Mouse (Mus musculus): ENCODE data around the gene Litaf. TPM values are rescaled to one million over a fixed set of nuclear protein-coding genes. Genes with fewer than 3 reads are reported as not detected.

Litaf gene
- polyA plus RNA-seq, 1 experiment from 2014 or later = 79.2 TPM

DNA sequence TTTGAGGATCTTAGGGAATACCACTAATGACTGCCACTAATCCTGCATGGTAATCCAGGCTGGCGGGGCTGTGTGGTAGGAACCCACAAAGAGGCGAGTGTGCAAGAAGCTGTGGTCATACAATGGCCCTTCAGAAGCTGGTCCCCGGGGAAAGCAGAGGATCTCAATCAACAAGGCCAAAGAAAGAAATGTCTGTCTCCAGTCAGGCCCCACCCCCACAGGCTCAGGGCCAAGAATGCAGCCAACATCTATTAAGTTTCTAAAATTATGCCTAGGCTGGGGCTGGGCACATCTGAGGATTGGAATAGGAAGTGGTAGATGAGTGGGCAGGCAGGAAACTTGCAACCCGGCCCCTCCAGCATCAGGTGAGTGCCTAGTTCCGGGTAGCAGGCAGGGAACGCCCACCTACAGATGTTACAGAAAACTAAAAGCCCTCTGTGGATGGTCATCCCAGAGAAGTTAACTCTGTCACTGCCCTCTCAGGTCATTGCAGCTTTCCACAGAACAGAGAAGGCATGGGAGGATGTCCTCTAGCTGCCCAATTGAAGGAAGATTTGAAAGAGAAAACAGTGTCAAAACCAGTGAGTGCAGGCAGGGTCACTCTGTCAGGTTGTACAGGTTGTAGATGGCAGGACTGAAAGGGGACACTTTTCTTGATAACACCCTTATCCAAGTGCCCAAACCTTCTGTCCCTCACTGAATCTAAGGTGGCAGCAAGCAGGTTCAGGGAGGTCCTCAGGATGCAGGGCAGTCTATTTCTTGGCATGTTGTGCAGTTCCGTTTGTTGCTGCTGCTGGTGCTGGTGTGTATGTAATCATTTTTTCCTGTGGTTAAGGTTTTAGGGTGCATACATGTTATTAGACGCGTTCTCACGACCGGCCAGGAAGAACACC is 53.1 kb downstream of the Litaf start:
- Histone ChIP-seq H3K4me3 (ENCODE audit: low read depth, low read length) (no peak overlapping the region), H3K36me3 (replicated peaks; ENCODE audit: insufficient read depth, low read length) (no peaks in the 10 kb centered on the region), H3K9ac (replicated peaks) (no peak overlapping the region), H3K27ac (ENCODE audit: low read depth) (no peak overlapping the region), H3K27me3 (ENCODE audit: insufficient read depth, low read length) (no peaks in the 10 kb centered on the region), H3K4me1 (ENCODE audit: insufficient read depth) (peaks cover 34% of the 10 kb centered on the region), H3K4me2 (ENCODE audit: low read depth, low read length) (no peak overlapping the region), H3K9me3 (ENCODE audit: low read length) (no peaks in the 10 kb centered on the region)
- 52% methylated on average over 11 of the region's 11 CpGs for WGBS (ENCODE audit: insufficient replicate concordance)
- DNase-seq (no peak), ATAC-seq (no peak)
- TF ChIP-seq EP300 (IDR thresholded peaks at IDR 0.05; ENCODE audit: low read depth) (no peak), CTCF (IDR thresholded peaks at IDR 0.05; ENCODE audit: low read depth) (no peak)

DNA sequence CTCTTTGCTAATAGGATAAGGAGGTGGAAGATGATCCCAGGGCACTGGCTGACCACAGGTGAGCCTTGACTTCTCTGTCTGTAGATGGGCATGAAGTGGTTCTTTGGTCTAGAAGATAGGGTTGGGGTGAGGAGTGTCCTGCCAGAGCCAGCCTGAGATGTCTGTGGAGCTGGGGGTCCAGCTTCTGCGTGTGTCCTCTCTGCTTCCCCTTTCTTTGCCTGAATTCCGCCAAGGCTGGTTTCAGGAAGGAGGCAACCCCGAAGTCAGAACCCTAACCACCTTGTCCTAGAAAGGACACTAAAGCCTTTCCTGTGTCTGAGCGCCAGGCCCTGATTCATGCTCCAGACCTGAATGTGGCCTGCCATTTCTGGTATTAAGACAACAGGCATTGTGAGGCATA is 54.0 kb downstream of the Litaf start:
- H3K4me2 ChIP-seq (ENCODE audit: low read depth, low read length) = no peak overlapping the region
- ATAC-seq = no peak
- H3K27me3 ChIP-seq (ENCODE audit: insufficient read depth, low read length) = no peaks in the 10 kb centered on the region
- peaks cover 35% of the 10 kb centered on the region for H3K4me1 ChIP-seq (ENCODE audit: insufficient read depth)
- 56% methylated on average over 4 of the region's 4 CpGs for WGBS (ENCODE audit: insufficient replicate concordance)
- H3K9me3 ChIP-seq (ENCODE audit: low read length) = no peaks in the 10 kb centered on the region
- peak overlapping the region; percentile 69; the same call in 1 of the 2 replicates for H3K27ac ChIP-seq (ENCODE audit: low read depth)
- no peak overlapping the region for H3K4me3 ChIP-seq (ENCODE audit: low read depth, low read length)
- TF ChIP-seq EP300 (IDR thresholded peaks at IDR 0.05; ENCODE audit: low read depth) = no peak
- no peak for TF ChIP-seq CTCF (IDR thresholded peaks at IDR 0.05; ENCODE audit: low read depth)
- DNase-seq = no peak
- no peaks in the 10 kb centered on the region for H3K36me3 ChIP-seq (replicated peaks; ENCODE audit: insufficient read depth, low read length)
- H3K9ac ChIP-seq (replicated peaks) = no peak overlapping the region

DNA sequence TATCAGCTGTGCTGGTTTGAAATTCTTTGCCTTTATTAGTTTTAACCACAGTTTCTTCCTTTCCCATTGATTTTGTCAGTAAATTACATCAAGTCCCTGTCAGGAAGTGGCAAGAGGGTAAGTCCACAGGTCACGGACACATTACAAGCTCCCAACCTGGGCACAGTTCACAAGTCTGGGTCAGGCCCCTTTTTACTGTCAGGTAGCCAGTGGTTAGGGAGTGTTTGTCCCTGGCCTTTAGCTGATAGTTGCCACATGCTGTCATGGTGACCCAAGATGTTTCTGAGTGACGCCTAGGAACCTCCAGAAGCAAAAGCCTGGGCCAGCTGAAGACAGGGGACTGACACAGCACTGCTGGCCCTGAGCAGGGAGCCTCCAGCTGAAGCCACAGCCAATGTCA is 54.8 kb downstream of the Litaf start:
- H3K4me3 ChIP-seq (ENCODE audit: low read depth, low read length) = no peak overlapping the region
- H3K27ac ChIP-seq (ENCODE audit: low read depth) = peak overlapping the region; percentile 69
- 0 out of 2 replicates have a peak overlapping the region, but pooled peaks have one; percentile 13 for H3K9ac ChIP-seq (replicated peaks)
- no peak overlapping the region for H3K4me2 ChIP-seq (ENCODE audit: low read depth, low read length)
- TF ChIP-seq CTCF (IDR thresholded peaks at IDR 0.05; ENCODE audit: low read depth) (no peak), EP300 (IDR thresholded peaks at IDR 0.05; ENCODE audit: low read depth) (peak; percentile 47; the same call in 1 of the 2 replicates)
- no peaks in the 10 kb centered on the region for H3K27me3 ChIP-seq (ENCODE audit: insufficient read depth, low read length)
- H3K36me3 ChIP-seq (replicated peaks; ENCODE audit: insufficient read depth, low read length) = no peaks in the 10 kb centered on the region
- DNase-seq = peak; percentile 39
- WGBS (ENCODE audit: insufficient replicate concordance) = 39% methylated on average over 2 of the region's 2 CpGs
- peaks cover 39% of the 10 kb centered on the region for H3K4me1 ChIP-seq (ENCODE audit: insufficient read depth)
- ATAC-seq = peak; percentile 79
- H3K9me3 ChIP-seq (ENCODE audit: low read length) = no peaks in the 10 kb centered on the region

DNA sequence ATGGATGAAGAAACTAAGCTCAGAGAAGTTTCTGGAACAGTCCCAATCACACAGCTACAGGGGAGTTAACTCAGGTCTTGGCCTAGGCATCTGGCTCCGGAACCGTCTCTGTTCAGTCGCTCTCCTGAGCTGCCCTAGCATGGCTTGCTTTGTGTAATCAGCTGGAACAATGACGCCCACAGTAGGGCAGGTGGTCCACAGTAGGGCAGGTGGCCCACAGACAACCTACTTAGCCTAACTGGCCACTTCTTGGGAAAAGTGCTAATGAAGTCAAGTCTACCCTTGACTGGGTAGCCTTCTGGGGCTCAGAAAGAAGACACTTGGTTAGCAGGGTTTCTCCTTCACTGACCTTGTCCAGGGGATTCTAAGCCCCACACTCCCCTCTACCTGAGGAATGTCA is 55.7 kb downstream of the Litaf start:
- no peak for TF ChIP-seq CTCF (IDR thresholded peaks at IDR 0.05; ENCODE audit: low read depth)
- no peak for TF ChIP-seq EP300 (IDR thresholded peaks at IDR 0.05; ENCODE audit: low read depth)
- Histone ChIP-seq H3K36me3 (replicated peaks; ENCODE audit: insufficient read depth, low read length) (no peaks in the 10 kb centered on the region), H3K4me1 (ENCODE audit: insufficient read depth) (peaks cover 39% of the 10 kb centered on the region), H3K4me3 (ENCODE audit: low read depth, low read length) (no peak overlapping the region), H3K4me2 (ENCODE audit: low read depth, low read length) (no peak overlapping the region), H3K27ac (ENCODE audit: low read depth) (peak overlapping the region; percentile 69; the same call in 1 of the 2 replicates), H3K9ac (replicated peaks) (no peak overlapping the region), H3K27me3 (ENCODE audit: insufficient read depth, low read length) (no peaks in the 10 kb centered on the region), H3K9me3 (ENCODE audit: low read length) (no peaks in the 10 kb centered on the region)
- 81% methylated on average over 4 of the region's 4 CpGs for WGBS (ENCODE audit: insufficient replicate concordance)
- DNase-seq = no peak
- ATAC-seq = no peak

DNA sequence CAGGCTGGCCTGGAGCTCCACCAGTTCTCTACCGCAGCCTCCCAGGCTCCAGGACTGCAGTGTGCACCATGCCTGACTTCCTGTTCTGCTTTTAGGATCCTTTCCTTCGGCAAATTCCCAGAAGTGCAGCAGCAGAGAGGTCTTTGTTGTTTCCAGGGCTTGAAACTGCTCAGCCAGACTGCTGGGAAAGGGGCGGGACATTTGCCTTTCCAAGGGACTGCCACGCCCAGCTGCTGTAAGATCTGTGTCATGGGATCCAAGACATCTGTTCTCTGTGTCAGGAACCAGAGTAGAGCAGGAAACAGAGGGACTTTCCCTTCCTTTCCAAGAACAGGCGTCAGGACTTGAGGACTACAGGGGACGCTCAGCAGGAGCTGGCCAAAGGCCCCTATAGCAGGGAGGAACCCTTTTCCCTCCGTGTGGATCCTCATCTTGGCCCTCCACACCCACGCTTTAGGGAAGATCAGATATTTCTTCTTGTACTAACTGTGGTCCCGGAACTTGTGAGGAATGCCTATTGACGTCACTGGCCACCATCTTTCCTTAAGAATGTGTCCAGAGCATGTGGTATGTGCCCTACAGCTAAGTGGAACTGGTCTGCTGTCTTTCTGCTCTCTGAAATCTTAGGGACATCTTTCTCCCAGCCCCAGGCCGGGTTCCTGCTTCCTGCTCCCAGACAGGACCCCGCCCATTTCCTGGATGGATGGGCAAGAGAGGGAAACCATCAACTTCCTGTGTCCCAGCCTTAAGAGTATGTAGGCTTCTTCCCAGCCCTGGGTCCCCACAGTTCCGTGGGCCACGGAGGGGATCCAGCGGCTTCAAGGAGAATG is 57.6 kb downstream of the Litaf start:
- Histone ChIP-seq H3K27ac (ENCODE audit: low read depth) (peak overlapping the region; percentile 88), H3K36me3 (replicated peaks; ENCODE audit: insufficient read depth, low read length) (no peaks in the 10 kb centered on the region), H3K9ac (replicated peaks) (no peak overlapping the region), H3K4me1 (ENCODE audit: insufficient read depth) (peaks cover 39% of the 10 kb centered on the region), H3K27me3 (ENCODE audit: insufficient read depth, low read length) (no peaks in the 10 kb centered on the region), H3K4me2 (ENCODE audit: low read depth, low read length) (0 out of 2 replicates have a peak overlapping the region, but pooled peaks have one; percentile 38), H3K9me3 (ENCODE audit: low read length) (no peaks in the 10 kb centered on the region; the same call in 1 of the 2 replicates), H3K4me3 (ENCODE audit: low read depth, low read length) (no peak overlapping the region)
- DNase-seq (peak; percentile 55), ATAC-seq (peak; percentile 65)
- peak; percentile 20; the same call in 1 of the 2 replicates for TF ChIP-seq EP300 (IDR thresholded peaks at IDR 0.05; ENCODE audit: low read depth)
- no peak for TF ChIP-seq CTCF (IDR thresholded peaks at IDR 0.05; ENCODE audit: low read depth)
- 39% methylated on average over 15 of the region's 15 CpGs for WGBS (ENCODE audit: insufficient replicate concordance)

DNA sequence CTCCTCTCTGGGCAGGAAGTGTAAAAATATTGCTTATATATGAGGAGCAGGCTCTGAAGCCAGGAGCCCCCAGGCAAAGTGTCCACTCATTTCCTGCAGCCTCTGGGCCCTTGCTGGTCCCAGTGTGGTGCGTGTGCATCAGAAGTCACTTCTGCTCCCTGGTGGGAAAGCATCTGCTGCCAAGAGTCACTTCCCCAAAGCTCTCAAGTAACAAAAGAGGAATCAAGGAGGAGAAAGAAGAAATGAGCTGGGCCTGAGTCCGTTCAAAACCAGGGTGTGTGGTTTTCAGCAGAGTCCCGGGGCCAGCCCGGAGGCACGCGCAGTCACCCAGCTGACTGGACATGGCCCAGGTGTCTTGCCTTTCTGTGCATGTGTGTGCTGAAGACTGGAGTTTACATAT is 59.9 kb downstream of the Litaf start:
- Histone ChIP-seq H3K36me3 (replicated peaks; ENCODE audit: insufficient read depth, low read length) (no peaks in the 10 kb centered on the region), H3K27ac (ENCODE audit: low read depth) (peak overlapping the region; percentile 88), H3K4me2 (ENCODE audit: low read depth, low read length) (no peak overlapping the region), H3K27me3 (ENCODE audit: insufficient read depth, low read length) (no peaks in the 10 kb centered on the region), H3K4me1 (ENCODE audit: insufficient read depth) (peaks cover 32% of the 10 kb centered on the region), H3K9me3 (ENCODE audit: low read length) (no peaks in the 10 kb centered on the region; the same call in 1 of the 2 replicates), H3K9ac (replicated peaks) (no peak overlapping the region), H3K4me3 (ENCODE audit: low read depth, low read length) (no peak overlapping the region)
- ATAC-seq (no peak; the same call in 1 of the 2 replicates), DNase-seq (peak; percentile 49)
- TF ChIP-seq CTCF (IDR thresholded peaks at IDR 0.05; ENCODE audit: low read depth) (no peak; the same call in 1 of the 2 replicates), EP300 (IDR thresholded peaks at IDR 0.05; ENCODE audit: low read depth) (peak; percentile 47; the same call in 1 of the 2 replicates)
- 35% methylated on average over 6 of the region's 6 CpGs for WGBS (ENCODE audit: insufficient replicate concordance)
